Mouse (Mus musculus) ES-Bruce4 (cell line): ENCODE measurements around the gene Mgll. TPM values are rescaled to one million over a fixed set of nuclear protein-coding genes. Genes with fewer than 3 reads are reported as not detected.

ENCODE experiments used
- H3K27ac ChIP-seq: 2 replicates; pipeline ENCODE4 v1.5.1; 2012; ENCODE audit warnings: low read length, inconsistent platforms; ENCODE audit not compliant: insufficient read depth
- H3K27me3 ChIP-seq: 2 replicates; pipeline ENCODE4 v1.6.1; 2012; ENCODE audit warnings: mild to moderate bottlenecking, low read length, inconsistent platforms; ENCODE audit not compliant: control insufficient read depth, poor library complexity, insufficient read depth, severe bottlenecking
- H3K36me3 ChIP-seq: 2 replicates; pipeline ENCODE4 v1.6.1; 2012; ENCODE audit warnings: inconsistent platforms, mild to moderate bottlenecking, low read length, moderate library complexity; ENCODE audit not compliant: control insufficient read depth, poor library complexity, insufficient read depth, severe bottlenecking
- H3K4me1 ChIP-seq: one replicate; pipeline ENCODE4 v1.8.1; 2011; ENCODE audit warnings: low read length; ENCODE audit not compliant: control insufficient read depth, insufficient read depth
- H3K4me3 ChIP-seq: 2 replicates; pipeline ENCODE4 v1.5.1; 2011; ENCODE audit warnings: low read depth, mild to moderate bottlenecking, low read length
- H3K9ac ChIP-seq: 2 replicates; pipeline ENCODE4 v1.6.1; 2012; ENCODE audit warnings: low read depth, mild to moderate bottlenecking, inconsistent platforms; ENCODE audit not compliant: poor library complexity, severe bottlenecking
- H3K9me3 ChIP-seq: replicated peaks from 2 replicates; pipeline ENCODE4 v1.6.1; 2012; ENCODE audit warnings: mild to moderate bottlenecking, low read length, inconsistent platforms; ENCODE audit not compliant: control insufficient read depth, poor library complexity, insufficient read depth, severe bottlenecking
- CTCF ChIP-seq: IDR thresholded peaks from one replicate; pipeline ENCODE4 v1.8.1; 2011; ENCODE audit warnings: low read depth, low read length
- EP300 ChIP-seq: IDR thresholded peaks from 2 replicates; pipeline ENCODE4 v1.6.1; 2011; ENCODE audit warnings: low read depth, low read length; ENCODE audit not compliant: insufficient read depth
- POLR2A ChIP-seq: IDR thresholded peaks from one replicate; pipeline ENCODE4 v1.8.1; 2011; ENCODE audit warnings: low read length; ENCODE audit not compliant: insufficient read depth
- polyA plus RNA-seq: library from polyadenylated mRNA; stranded (reverse); fragments of >200 nt; gene quantifications from 2 replicates; pipeline ENCODE4 v1.2.4, GENCODE M21; 2011; ENCODE audit warnings: low read depth; ENCODE audit not compliant: missing spikeins, insufficient read depth, insufficient read length

The Mgll gene
- polyA plus RNA-seq, 1 experiment: 3.4 TPM

- Histone ChIP-seq H3K36me3 (no peaks in the 10 kb centered on the region), H3K9ac (no peak overlapping the region), H3K9me3 (no peaks in the 10 kb centered on the region), H3K27ac (no peak overlapping the region), H3K4me1 (no peaks in the 10 kb centered on the region), H3K27me3 (no peaks in the 10 kb centered on the region; the same call in 1 of the 2 replicates), H3K4me3 (no peak overlapping the region)
- TF ChIP-seq CTCF: no peak
These were observed 20.5 kb upstream of the Mgll start for GRCm38 (mm10) chr6:88703731-88704130.

GRCm38 (mm10) chr6:88708401-88709278, 15.6 kb upstream of the Mgll start:
- Histone ChIP-seq H3K4me3 (no peak overlapping the region), H3K27ac (no peak overlapping the region), H3K4me1 (no peaks in the 10 kb centered on the region), H3K27me3 (no peaks in the 10 kb centered on the region), H3K9ac (no peak overlapping the region), H3K9me3 (no peaks in the 10 kb centered on the region), H3K36me3 (no peaks in the 10 kb centered on the region)
- TF ChIP-seq POLR2A (no peak), EP300 (no peak), CTCF (no peak)

- Histone ChIP-seq H3K27ac (no peak overlapping the region), H3K9ac (no peak overlapping the region), H3K9me3 (no peaks in the 10 kb centered on the region), H3K4me3 (no peak overlapping the region), H3K36me3 (no peaks in the 10 kb centered on the region), H3K27me3 (no peaks in the 10 kb centered on the region), H3K4me1 (no peaks in the 10 kb centered on the region)
- TF ChIP-seq EP300: no peak
- no peak for TF ChIP-seq POLR2A
- no peak for TF ChIP-seq CTCF
These were observed 15.0 kb upstream of the Mgll start for GRCm38 (mm10) chr6:88709279-88709575.

- no peak overlapping the region for H3K4me3 ChIP-seq
- no peaks in the 10 kb centered on the region for H3K36me3 ChIP-seq
- no peaks in the 10 kb centered on the region for H3K9me3 ChIP-seq
- no peak overlapping the region for H3K9ac ChIP-seq
- no peaks in the 10 kb centered on the region for H3K27me3 ChIP-seq
- no peak overlapping the region for H3K27ac ChIP-seq
- no peaks in the 10 kb centered on the region for H3K4me1 ChIP-seq
- TF ChIP-seq CTCF: no peak
- TF ChIP-seq POLR2A: no peak
- no peak for TF ChIP-seq EP300
These were observed 12.9 kb upstream of the Mgll start for GRCm38 (mm10) chr6:88711313-88711712.

GRCm38 (mm10) chr6:88712083-88712482, 12.1 kb upstream of the Mgll start:
- Histone ChIP-seq H3K4me3 (no peak overlapping the region), H3K27ac (no peak overlapping the region), H3K4me1 (no peaks in the 10 kb centered on the region), H3K27me3 (peaks cover under 1% of the 10 kb centered on the region; the same call in 1 of the 2 replicates), H3K9ac (no peak overlapping the region), H3K9me3 (no peaks in the 10 kb centered on the region), H3K36me3 (no peaks in the 10 kb centered on the region)
- TF ChIP-seq POLR2A (no peak), EP300 (no peak), CTCF (no peak)

GRCm38 (mm10) chr6:88713320-88713719, 10.9 kb upstream of the Mgll start:
- H3K27ac ChIP-seq: no peak overlapping the region
- H3K4me1 ChIP-seq: no peaks in the 10 kb centered on the region
- H3K9me3 ChIP-seq: no peaks in the 10 kb centered on the region
- peaks cover 2% of the 10 kb centered on the region; the same call in 1 of the 2 replicates for H3K27me3 ChIP-seq
- no peaks in the 10 kb centered on the region for H3K36me3 ChIP-seq
- no peak overlapping the region for H3K9ac ChIP-seq
- TF ChIP-seq EP300 (no peak), POLR2A (no peak), CTCF (no peak)
- no peak overlapping the region for H3K4me3 ChIP-seq
